Mouse (Mus musculus) erythroblast, embryonic 14.5 days (primary cell): ENCODE results near the gene Astn1. TPM values are rescaled to one million over a fixed set of nuclear protein-coding genes. Genes with fewer than 3 reads are reported as not detected.

Experiments
- H3K27me3 ChIP-seq: 2 replicates; pipeline ENCODE4 v1.6.1; 2012; ENCODE audit warnings: inconsistent platforms; ENCODE audit not compliant: control insufficient read depth
- H3K36me3 ChIP-seq: 2 replicates; pipeline ENCODE4 v1.6.1; 2012; ENCODE audit warnings: mild to moderate bottlenecking, inconsistent platforms; ENCODE audit not compliant: control insufficient read depth
- H3K4me1 ChIP-seq: 2 replicates; pipeline ENCODE4 v1.6.1; 2012; ENCODE audit warnings: inconsistent platforms; ENCODE audit not compliant: control insufficient read depth
- H3K4me3 ChIP-seq: replicated peaks from 2 replicates; pipeline ENCODE3; 2012; ENCODE audit warnings: moderate library complexity, mild to moderate bottlenecking, inconsistent platforms
- H3K9me3 ChIP-seq: 2 replicates; pipeline ENCODE4 v1.6.1; 2012; ENCODE audit warnings: low read length, inconsistent platforms, mixed read lengths; ENCODE audit not compliant: control insufficient read depth
- GATA1 ChIP-seq: IDR thresholded peaks from 2 replicates; pipeline ENCODE4 v1.6.1; 2012; ENCODE audit warnings: low read length, inconsistent platforms, mixed read lengths
- TAL1 ChIP-seq: IDR thresholded peaks from 3 replicates; pipeline ENCODE4 v1.6.1; 2012; ENCODE audit warnings: low read length, inconsistent platforms, mixed read lengths
- polyA plus RNA-seq: library from polyadenylated mRNA; stranded (reverse); fragments of >175 nt; gene quantifications from 2 replicates; pipeline ENCODE4 v1.2.3, GENCODE M21; 2012

The Astn1 gene
- polyA plus RNA-seq, 1 experiment: under 0.01 TPM

- no peaks in the 10 kb centered on the region for H3K36me3 ChIP-seq
- no peak overlapping the region for H3K4me3 ChIP-seq
- no peaks in the 10 kb centered on the region for H3K4me1 ChIP-seq
- H3K9me3 ChIP-seq: peaks cover 4% of the 10 kb centered on the region; the same call in 1 of the 2 replicates
- no peak for TF ChIP-seq TAL1
- H3K27me3 ChIP-seq: no peaks in the 10 kb centered on the region
These were observed 245.1 kb downstream of the Astn1 start for GRCm38 (mm10) chr1:158607201-158607600.

GRCm38 (mm10) chr1:158615202-158615601, 253.1 kb downstream of the Astn1 start:
- H3K9me3 ChIP-seq: no peaks in the 10 kb centered on the region
- TF ChIP-seq TAL1 (no peak), GATA1 (no peak)

GRCm38 (mm10) chr1:158617943-158618342, 255.9 kb downstream of the Astn1 start:
- TF ChIP-seq GATA1 (no peak), TAL1 (no peak)
- Histone ChIP-seq H3K4me1 (no peaks in the 10 kb centered on the region), H3K36me3 (no peaks in the 10 kb centered on the region), H3K9me3 (no peaks in the 10 kb centered on the region), H3K27me3 (no peaks in the 10 kb centered on the region), H3K4me3 (no peak overlapping the region)

More at GRCm38 (mm10) chr1:158615202-158615601, 253.1 kb downstream of the Astn1 start:
- Histone ChIP-seq H3K4me3 (no peak overlapping the region), H3K36me3 (no peaks in the 10 kb centered on the region), H3K4me1 (no peaks in the 10 kb centered on the region), H3K27me3 (no peaks in the 10 kb centered on the region)

- Histone ChIP-seq H3K4me1 (no peaks in the 10 kb centered on the region), H3K27me3 (no peaks in the 10 kb centered on the region)
- TF ChIP-seq TAL1 (no peak), GATA1 (no peak)
These were observed 270.9 kb downstream of the Astn1 start for GRCm38 (mm10) chr1:158632935-158633334.

DNA sequence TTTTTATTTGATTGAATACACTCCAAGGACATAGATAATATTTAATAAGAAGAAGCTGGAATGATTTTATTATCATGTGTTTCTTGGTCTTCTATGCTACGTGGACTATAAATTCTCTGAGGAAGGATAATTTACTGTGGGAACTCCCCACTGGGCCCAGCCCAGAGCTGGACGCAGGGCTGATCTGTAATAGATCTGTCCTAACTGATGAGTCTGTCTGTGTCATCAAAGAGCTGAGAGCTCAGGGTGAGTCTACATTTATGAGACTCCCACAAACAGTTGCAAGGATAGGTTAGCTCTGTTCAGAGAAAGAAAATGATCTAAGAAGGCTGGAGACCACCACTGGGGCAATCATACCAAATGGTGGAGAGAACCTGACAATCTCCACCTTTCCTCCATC, 271.4 kb downstream of the Astn1 start:
- no peaks in the 10 kb centered on the region for H3K4me1 ChIP-seq
- H3K27me3 ChIP-seq: no peaks in the 10 kb centered on the region
- no peaks in the 10 kb centered on the region for H3K9me3 ChIP-seq
- H3K36me3 ChIP-seq: no peaks in the 10 kb centered on the region
- H3K4me3 ChIP-seq: no peak overlapping the region
- no peak for TF ChIP-seq TAL1
- TF ChIP-seq GATA1: no peak

More at GRCm38 (mm10) chr1:158632935-158633334, 270.9 kb downstream of the Astn1 start:
- no peak overlapping the region for H3K4me3 ChIP-seq
- H3K9me3 ChIP-seq: no peaks in the 10 kb centered on the region
- no peaks in the 10 kb centered on the region for H3K36me3 ChIP-seq

DNA sequence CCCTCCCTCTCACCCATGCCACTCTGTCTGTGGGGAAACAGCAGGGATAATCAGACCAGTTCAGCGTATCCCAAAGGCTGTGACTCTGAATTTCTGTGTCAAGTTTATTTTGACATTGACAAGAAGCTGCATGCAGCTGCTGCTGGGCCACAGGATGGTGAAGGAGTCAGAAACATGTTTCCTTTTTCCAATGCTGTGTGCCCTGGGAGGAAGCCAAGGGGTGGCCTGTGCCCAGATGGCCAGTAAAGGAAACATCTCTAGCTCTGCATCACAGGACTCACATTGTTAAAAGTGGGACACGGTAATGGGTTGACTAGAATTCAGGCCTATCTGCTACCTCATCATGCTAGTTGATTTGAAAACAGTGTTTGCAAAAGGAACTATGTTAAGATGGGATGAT, 279.2 kb downstream of the Astn1 start:
- Histone ChIP-seq H3K36me3 (no peaks in the 10 kb centered on the region), H3K4me3 (no peak overlapping the region), H3K27me3 (no peaks in the 10 kb centered on the region), H3K9me3 (no peaks in the 10 kb centered on the region; the same call in 1 of the 2 replicates), H3K4me1 (no peaks in the 10 kb centered on the region)
- no peak for TF ChIP-seq TAL1
- no peak for TF ChIP-seq GATA1

- Histone ChIP-seq H3K4me3 (no peak overlapping the region), H3K27me3 (no peaks in the 10 kb centered on the region), H3K9me3 (no peaks in the 10 kb centered on the region; the same call in 1 of the 2 replicates), H3K36me3 (no peaks in the 10 kb centered on the region), H3K4me1 (no peaks in the 10 kb centered on the region)
- TF ChIP-seq TAL1: no peak
- no peak for TF ChIP-seq GATA1
These were observed 280.2 kb downstream of the Astn1 start for GRCm38 (mm10) chr1:158642247-158642646.

DNA sequence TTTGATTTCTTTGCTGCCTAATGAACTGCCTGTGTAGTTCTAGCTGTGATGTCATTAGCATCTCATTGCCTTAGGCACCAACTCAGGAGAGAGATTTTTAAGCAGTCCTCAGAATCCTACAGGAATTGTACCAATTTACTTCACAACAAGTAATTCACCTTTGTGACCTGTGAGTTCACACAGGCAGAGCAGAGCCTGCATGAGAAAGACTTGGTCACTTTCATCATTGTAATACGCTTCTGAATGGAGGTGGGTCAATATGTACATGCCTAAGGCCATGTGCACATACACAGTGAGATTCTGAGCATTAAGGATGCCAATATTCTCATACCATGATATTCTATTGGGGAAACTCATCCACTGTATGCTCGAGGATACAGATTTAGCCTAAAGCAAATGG, 290.7 kb downstream of the Astn1 start:
- Histone ChIP-seq H3K27me3 (no peaks in the 10 kb centered on the region), H3K4me3 (no peak overlapping the region), H3K9me3 (no peaks in the 10 kb centered on the region), H3K4me1 (no peaks in the 10 kb centered on the region), H3K36me3 (no peaks in the 10 kb centered on the region)
- no peak for TF ChIP-seq TAL1
- no peak for TF ChIP-seq GATA1

DNA sequence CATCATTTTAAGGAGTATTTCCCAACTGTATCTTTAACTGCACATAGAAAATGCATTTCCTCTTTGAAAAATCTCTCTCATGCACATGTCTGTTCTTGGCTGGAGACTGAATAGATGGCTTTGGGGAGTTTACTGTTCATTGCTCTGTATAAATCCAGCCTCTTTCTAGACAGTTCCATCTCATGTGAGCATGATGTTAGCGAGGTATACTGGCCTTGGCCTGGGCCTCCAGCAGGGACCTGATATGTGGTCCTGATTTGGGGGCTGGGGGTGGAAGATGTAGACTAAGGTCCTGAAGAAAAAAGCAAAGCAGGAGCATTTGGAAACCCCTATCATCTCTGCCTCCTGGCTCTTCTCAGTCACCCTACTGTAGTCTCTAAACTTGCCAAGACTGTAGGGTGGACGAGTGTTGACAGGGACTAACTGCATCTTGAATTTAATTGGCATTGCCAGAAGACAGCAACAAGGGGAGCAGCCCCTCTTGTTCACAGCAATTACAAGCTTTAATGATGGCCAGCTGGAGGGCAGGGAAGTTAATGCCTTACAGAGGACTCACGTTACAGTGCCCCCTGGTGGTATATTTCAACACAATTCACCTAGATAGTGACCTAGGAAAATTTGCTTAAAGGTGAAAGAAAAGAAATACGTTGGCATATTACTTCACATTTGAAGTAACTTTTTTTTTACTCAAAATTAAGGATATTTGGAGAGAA, 291.9 kb downstream of the Astn1 start:
- TF ChIP-seq GATA1: no peak
- no peak for TF ChIP-seq TAL1
- Histone ChIP-seq H3K27me3 (no peaks in the 10 kb centered on the region), H3K4me3 (no peak overlapping the region), H3K9me3 (no peaks in the 10 kb centered on the region), H3K36me3 (no peaks in the 10 kb centered on the region), H3K4me1 (no peaks in the 10 kb centered on the region)
